Mouse (Mus musculus) CH12.LX (cell line): ENCODE data around the gene Il17rd.

Experiments
- CTCF ChIP-seq, 2 experiments: IDR thresholded peaks in 1 of 2; conservative IDR thresholded peaks in 1 of 2; 2 replicates each; pipeline ENCODE4 v1.5.1; 2011 to 2012; ENCODE audit warnings: low read depth in 2 of 2, low read length in 2 of 2, improper control_type of control experiment in 1 of 2, inconsistent platforms in 1 of 2, mild to moderate bottlenecking in 1 of 2, moderate library complexity in 1 of 2
- EP300 ChIP-seq: IDR thresholded peaks from 2 replicates; pipeline ENCODE4 v1.6.1; 2011; ENCODE audit warnings: low read length, improper control_type of control experiment
- IRF4 ChIP-seq: IDR thresholded peaks from 2 replicates; pipeline ENCODE4 v1.6.1; 2014; ENCODE audit warnings: low read depth, mild to moderate bottlenecking, inconsistent platforms, low read length, improper control_type of control experiment
- MAFK ChIP-seq: IDR thresholded peaks from 2 replicates; pipeline ENCODE4 v1.6.1; 2011; ENCODE audit warnings: low read length, improper control_type of control experiment; ENCODE audit not compliant: insufficient replicate concordance
- MYC ChIP-seq: IDR thresholded peaks from 2 replicates; pipeline ENCODE4 v1.6.1; 2011; ENCODE audit warnings: low read depth, mild to moderate bottlenecking, improper control_type of control experiment, low read length
- POLR2A ChIP-seq: IDR thresholded peaks from 2 replicates; pipeline ENCODE4 v1.6.1; 2011; ENCODE audit warnings: low read depth, mild to moderate bottlenecking, improper control_type of control experiment, low read length
- ZMIZ1 ChIP-seq: IDR thresholded peaks from 2 replicates; pipeline ENCODE4 v1.6.1; 2012; ENCODE audit warnings: low read depth, mild to moderate bottlenecking, inconsistent platforms, low read length, improper control_type of control experiment

DNA sequence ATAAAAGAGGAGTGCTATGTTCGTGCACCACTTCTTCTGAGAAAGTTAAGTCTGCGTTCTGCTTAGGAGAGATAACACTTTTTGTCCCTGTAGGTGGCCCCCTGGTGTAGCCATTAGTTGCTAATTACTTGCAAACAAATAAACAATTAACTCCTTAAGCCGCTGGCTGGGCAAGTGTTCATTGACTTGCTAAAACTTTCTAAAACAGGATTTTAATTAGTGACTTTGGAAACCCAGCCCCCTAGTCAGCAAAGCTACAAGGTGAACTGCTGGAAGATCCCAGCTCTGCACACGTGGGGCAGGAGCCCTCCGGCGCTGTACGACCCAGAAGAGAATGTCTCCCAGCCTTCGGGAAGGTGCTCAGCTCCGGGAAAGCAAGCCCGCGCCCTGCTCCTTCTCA is 38.4 kb upstream of the Il17rd start:
- TF ChIP-seq MYC (no peak), CTCF (conservative IDR thresholded peaks at IDR 0.05 in 1 of 2, IDR thresholded peaks at IDR 0.05 in 1 of 2; ENCODE audit: low read depth in 2 of 2, low read length in 2 of 2) (no peak), MAFK (no peak), ZMIZ1 (no peak), EP300 (no peak), POLR2A (no peak), IRF4 (no peak)
